Mouse (Mus musculus): Measurements from ENCODE around the gene Kcnq4.

- no peak for TF ChIP-seq CTCF (IDR thresholded peaks at IDR 0.05; ENCODE audit: borderline replicate concordance, control insufficient read depth, extremely low read depth, insufficient read depth, low read length, poor library complexity)
- TF ChIP-seq POLR2A (IDR thresholded peaks at IDR 0.05; ENCODE audit: control insufficient read depth, extremely low read depth, insufficient read depth, low read length, poor library complexity): no peak
These were observed 44.5 kb upstream of the Kcnq4 start for GRCm38 (mm10) chr4:120792918-120793317.

All from thymus, adult 2 months (tissue).